Mouse (Mus musculus): Measurements from ENCODE around the gene Gm17268. TPM values are rescaled to one million over a fixed set of nuclear protein-coding genes. Genes with fewer than 3 reads are reported as not detected.

Gm17268 gene
- polyA plus RNA-seq (2015; fragmentation: Nextera tagmentation; extraction: Ambion mirVana) = not detected in 2 replicates

DNA sequence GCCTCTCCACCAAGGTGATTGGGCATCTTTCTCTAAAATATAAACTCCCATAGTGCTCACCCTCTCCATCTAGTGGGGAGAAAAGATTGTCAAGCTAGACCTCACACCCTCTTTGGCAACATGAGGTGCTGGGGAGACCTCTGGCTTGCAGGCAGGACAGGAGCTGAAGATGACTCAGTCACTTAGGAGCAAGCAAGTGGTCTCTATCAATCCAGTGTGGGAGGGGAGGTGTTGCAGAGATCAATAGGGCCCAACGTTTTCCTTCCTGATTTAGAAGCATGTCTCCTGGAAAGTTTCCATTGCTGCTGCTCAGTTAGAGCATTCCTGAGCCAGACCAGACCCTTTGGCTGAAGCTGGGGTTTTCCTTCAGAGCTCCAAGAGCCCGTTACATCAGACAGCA, at the start of gene Gm17268:
Gene Gm17268, minus strand, starts transcription at position 28 of the 400 bp plus-strand sequence.
- Histone ChIP-seq H3K4me1 (replicated peaks) (no peaks in the 10 kb centered on the region), H3K27ac (no peak within 1 kb of the TSS), H3K4me3 (replicated peaks) (no peak within 1 kb of the TSS), H3K9ac (replicated peaks) (no peak within 1 kb of the TSS), H3K36me3 (no peaks in the 10 kb centered on the region), H3K4me2 (replicated peaks) (no peak within 1 kb of the TSS), H3K9me3 (no peaks in the 10 kb centered on the region), H3K27me3 (no peaks in the 10 kb centered on the region)
- no peak for ATAC-seq
- 64% methylated on average over 2 of the region's 2 CpGs for WGBS

DNA sequence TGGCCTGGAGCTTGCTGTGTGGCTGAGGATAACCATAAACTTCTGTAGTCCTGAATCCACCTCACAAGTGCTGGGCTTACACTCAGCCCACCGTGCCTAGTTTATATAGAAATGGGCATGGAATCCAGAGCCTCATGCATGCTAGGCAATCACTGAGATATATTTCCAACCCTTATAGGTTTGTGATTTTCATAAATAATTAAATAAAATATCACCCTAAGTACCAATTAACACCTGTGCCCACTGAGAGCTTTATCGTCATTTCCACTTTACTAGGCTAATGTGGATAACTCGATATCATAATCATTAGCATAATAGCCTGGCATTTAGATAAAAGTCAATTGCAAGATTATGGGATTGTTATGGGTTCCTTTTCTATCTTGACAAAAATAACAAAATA, 46.0 kb upstream of the Gm17268 start:
- 89% methylated on average over 3 of the region's 3 CpGs for WGBS

GRCm38 (mm10) chr11:82080865-82081264, 42.5 kb upstream of the Gm17268 start:
- Histone ChIP-seq H3K36me3 (no peaks in the 10 kb centered on the region), H3K4me2 (replicated peaks) (no peak overlapping the region), H3K27me3 (no peaks in the 10 kb centered on the region), H3K4me1 (replicated peaks) (no peaks in the 10 kb centered on the region), H3K9me3 (no peaks in the 10 kb centered on the region), H3K27ac (no peak overlapping the region), H3K4me3 (replicated peaks) (no peak overlapping the region), H3K9ac (replicated peaks) (no peak overlapping the region)
- 83% methylated on average over 3 of the region's 3 CpGs for WGBS
- ATAC-seq = no peak

More for the DNA sequence above, 46.0 kb upstream of the Gm17268 start:
- no peaks in the 10 kb centered on the region for H3K4me1 ChIP-seq (replicated peaks)
- no peaks in the 10 kb centered on the region for H3K9me3 ChIP-seq
- no peaks in the 10 kb centered on the region for H3K27me3 ChIP-seq
- no peaks in the 10 kb centered on the region for H3K36me3 ChIP-seq
- no peak overlapping the region for H3K4me2 ChIP-seq (replicated peaks)
- no peak for ATAC-seq
- no peak overlapping the region for H3K4me3 ChIP-seq (replicated peaks)
- no peak overlapping the region for H3K27ac ChIP-seq
- no peak overlapping the region for H3K9ac ChIP-seq (replicated peaks)

- no peaks in the 10 kb centered on the region for H3K27me3 ChIP-seq
- H3K36me3 ChIP-seq = no peaks in the 10 kb centered on the region
- H3K4me3 ChIP-seq (replicated peaks) = no peak overlapping the region
- no peaks in the 10 kb centered on the region for H3K4me1 ChIP-seq (replicated peaks)
- no peaks in the 10 kb centered on the region for H3K9me3 ChIP-seq
- H3K4me2 ChIP-seq (replicated peaks) = no peak overlapping the region
- no peak overlapping the region for H3K27ac ChIP-seq
- no peak overlapping the region for H3K9ac ChIP-seq (replicated peaks)
- ATAC-seq = no peak
Observed at GRCm38 (mm10) chr11:82078136-82078730, 39.9 kb upstream of the Gm17268 start.

- no peak for ATAC-seq
- WGBS = 79% methylated on average over 3 of the region's 3 CpGs
- Histone ChIP-seq H3K9ac (replicated peaks) (no peak overlapping the region), H3K36me3 (no peaks in the 10 kb centered on the region), H3K27me3 (no peaks in the 10 kb centered on the region), H3K4me2 (replicated peaks) (no peak overlapping the region), H3K27ac (no peak overlapping the region), H3K9me3 (no peaks in the 10 kb centered on the region), H3K4me3 (replicated peaks) (no peak overlapping the region), H3K4me1 (replicated peaks) (no peaks in the 10 kb centered on the region)
Observed at GRCm38 (mm10) chr11:82077031-82077430, 38.7 kb upstream of the Gm17268 start.

GRCm38 (mm10) chr11:82073686-82074085, 35.3 kb upstream of the Gm17268 start:
- Histone ChIP-seq H3K27ac (no peak overlapping the region), H3K9ac (replicated peaks) (no peak overlapping the region), H3K4me1 (replicated peaks) (no peaks in the 10 kb centered on the region), H3K36me3 (no peaks in the 10 kb centered on the region), H3K4me3 (replicated peaks) (no peak overlapping the region), H3K4me2 (replicated peaks) (no peak overlapping the region), H3K27me3 (no peaks in the 10 kb centered on the region), H3K9me3 (no peaks in the 10 kb centered on the region)
- 87% methylated on average over 3 of the region's 3 CpGs for WGBS
- ATAC-seq = no peak

DNA sequence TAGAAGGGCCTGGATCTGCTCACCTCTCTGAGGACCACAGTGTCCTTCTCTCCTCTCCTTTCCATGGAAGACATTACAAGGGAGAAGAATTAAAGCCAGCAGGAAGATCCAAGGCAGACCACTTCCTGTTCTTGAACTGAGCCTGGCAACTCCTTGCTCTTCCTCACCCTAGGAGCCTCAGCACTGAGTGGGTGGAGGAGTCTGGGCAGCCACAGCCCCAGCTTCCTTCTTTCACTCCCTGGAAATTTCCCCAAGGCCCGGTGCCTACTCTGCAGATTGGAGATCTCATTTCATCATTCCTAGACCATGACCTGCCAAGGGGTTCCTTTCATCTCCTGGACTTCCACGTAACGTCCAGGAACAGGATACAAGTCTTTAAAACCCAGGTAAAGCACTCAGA, 34.6 kb upstream of the Gm17268 start:
- Histone ChIP-seq H3K4me2 (replicated peaks) (no peak overlapping the region), H3K4me1 (replicated peaks) (no peaks in the 10 kb centered on the region), H3K4me3 (replicated peaks) (no peak overlapping the region), H3K9me3 (no peaks in the 10 kb centered on the region), H3K36me3 (no peaks in the 10 kb centered on the region), H3K27me3 (no peaks in the 10 kb centered on the region), H3K27ac (no peak overlapping the region), H3K9ac (replicated peaks) (no peak overlapping the region)
- no peak for ATAC-seq
- WGBS = 86% methylated on average over 3 of the region's 3 CpGs

DNA sequence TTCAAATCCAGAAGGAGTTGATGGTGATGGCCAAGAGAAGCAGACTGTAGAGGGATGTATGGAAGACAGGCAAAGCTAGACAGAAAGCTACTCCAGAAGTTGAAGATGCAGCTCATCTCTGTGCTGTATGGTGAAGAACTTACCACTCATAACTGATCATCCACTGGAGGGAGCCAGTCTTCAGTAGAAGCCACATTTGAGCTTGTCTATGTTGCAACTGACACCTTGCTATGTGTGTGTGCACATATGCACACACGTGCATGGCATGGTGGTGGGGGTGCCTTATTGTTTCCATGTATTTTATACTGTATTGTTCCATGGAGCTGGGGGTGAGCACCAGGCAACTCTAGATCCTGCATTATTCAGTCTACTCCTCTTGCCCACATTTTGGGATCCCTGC, 34.0 kb upstream of the Gm17268 start:
- Histone ChIP-seq H3K36me3 (no peaks in the 10 kb centered on the region), H3K4me2 (replicated peaks) (no peak overlapping the region), H3K27ac (no peak overlapping the region), H3K4me1 (replicated peaks) (no peaks in the 10 kb centered on the region), H3K9ac (replicated peaks) (no peak overlapping the region), H3K9me3 (no peaks in the 10 kb centered on the region), H3K4me3 (replicated peaks) (no peak overlapping the region), H3K27me3 (no peaks in the 10 kb centered on the region)
- no peak for ATAC-seq
- WGBS = 76% methylated on average over 1 of the region's 1 CpGs

- H3K36me3 ChIP-seq = no peaks in the 10 kb centered on the region
- no peak overlapping the region for H3K4me3 ChIP-seq (replicated peaks)
- H3K4me2 ChIP-seq (replicated peaks) = no peak overlapping the region
- H3K9ac ChIP-seq (replicated peaks) = no peak overlapping the region
- H3K27me3 ChIP-seq = no peaks in the 10 kb centered on the region
- no peak for ATAC-seq
- no peaks in the 10 kb centered on the region for H3K9me3 ChIP-seq
- no peaks in the 10 kb centered on the region for H3K4me1 ChIP-seq (replicated peaks)
- no peak overlapping the region for H3K27ac ChIP-seq
- 80% methylated on average over 3 of the region's 3 CpGs for WGBS
Observed at GRCm38 (mm10) chr11:82071076-82071475, 32.7 kb upstream of the Gm17268 start.

- H3K4me2 ChIP-seq (replicated peaks) = no peak overlapping the region
- no peaks in the 10 kb centered on the region for H3K9me3 ChIP-seq
- no peaks in the 10 kb centered on the region for H3K36me3 ChIP-seq
- H3K27ac ChIP-seq = no peak overlapping the region
- H3K27me3 ChIP-seq = no peaks in the 10 kb centered on the region
- no peak for ATAC-seq
- WGBS = 87% methylated on average over 7 of the region's 7 CpGs
- no peaks in the 10 kb centered on the region for H3K4me1 ChIP-seq (replicated peaks)
- H3K9ac ChIP-seq (replicated peaks) = no peak overlapping the region
- H3K4me3 ChIP-seq (replicated peaks) = no peak overlapping the region
Observed at GRCm38 (mm10) chr11:82066953-82067571, 28.7 kb upstream of the Gm17268 start.

- Histone ChIP-seq H3K9ac (replicated peaks) (no peak overlapping the region), H3K4me3 (replicated peaks) (no peak overlapping the region), H3K36me3 (no peaks in the 10 kb centered on the region), H3K4me1 (replicated peaks) (no peaks in the 10 kb centered on the region), H3K27me3 (no peaks in the 10 kb centered on the region), H3K27ac (no peak overlapping the region), H3K9me3 (no peaks in the 10 kb centered on the region), H3K4me2 (replicated peaks) (no peak overlapping the region)
- ATAC-seq = no peak
- 85% methylated on average over 2 of the region's 2 CpGs for WGBS
Observed at GRCm38 (mm10) chr11:82063454-82063853, 25.1 kb upstream of the Gm17268 start.

GRCm38 (mm10) chr11:82062226-82062625, 23.9 kb upstream of the Gm17268 start:
- no peak for ATAC-seq
- Histone ChIP-seq H3K9me3 (no peaks in the 10 kb centered on the region), H3K4me1 (replicated peaks) (no peaks in the 10 kb centered on the region), H3K9ac (replicated peaks) (no peak overlapping the region), H3K27ac (no peak overlapping the region), H3K27me3 (no peaks in the 10 kb centered on the region), H3K4me3 (replicated peaks) (no peak overlapping the region), H3K36me3 (no peaks in the 10 kb centered on the region), H3K4me2 (replicated peaks) (no peak overlapping the region)
- 85% methylated on average over 3 of the region's 3 CpGs for WGBS

DNA sequence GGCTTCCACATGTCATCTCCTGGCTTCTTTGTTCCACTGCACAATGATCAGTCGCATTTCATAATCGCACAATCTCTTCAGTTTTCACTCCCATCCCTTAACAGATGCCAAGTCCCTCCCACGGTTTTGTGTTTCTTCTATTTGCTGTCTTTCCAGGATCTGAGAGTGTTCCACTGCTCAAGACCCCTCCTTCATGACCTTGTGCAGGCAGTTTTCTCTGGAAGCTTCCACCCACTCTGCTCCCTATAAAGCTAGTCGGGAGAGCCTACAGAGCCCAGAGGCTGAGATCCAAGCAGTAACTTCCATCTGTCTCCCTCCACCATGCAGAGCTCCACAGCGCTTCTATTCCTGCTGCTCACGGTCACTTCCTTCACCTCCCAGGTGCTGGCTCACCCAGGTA, 19.3 kb upstream of the Gm17268 start, which contains the start of gene Ccl11:
Gene Ccl11, plus strand, starts transcription at position 178 of the 400 bp plus-strand sequence.
- H3K4me1 ChIP-seq (replicated peaks) = no peaks in the 10 kb centered on the region
- H3K9ac ChIP-seq (replicated peaks) = no peak within 1 kb of the TSS
- H3K27me3 ChIP-seq = no peaks in the 10 kb centered on the region
- no peak within 1 kb of the TSS for H3K27ac ChIP-seq
- 88% methylated on average over 6 of the region's 6 CpGs for WGBS
- no peaks in the 10 kb centered on the region for H3K9me3 ChIP-seq
- no peak within 1 kb of the TSS for H3K4me2 ChIP-seq (replicated peaks)
- H3K4me3 ChIP-seq (replicated peaks) = no peak within 1 kb of the TSS
- H3K36me3 ChIP-seq = no peaks in the 10 kb centered on the region
- no peak for ATAC-seq
